Mouse (Mus musculus) lung, embryonic 14.5 days (tissue): ENCODE data around the gene Nlgn1. TPM values are rescaled to one million over a fixed set of nuclear protein-coding genes. Genes with fewer than 3 reads are reported as not detected.

Experiments used
- ATAC-seq: fragments of 200-750 bp; cut with Nextera tagmentation; 2 replicates; pipeline ENCODE4 v1.8.0; 2017; ENCODE audit warnings: mild to moderate bottlenecking, moderate TSS enrichment, moderate library complexity; ENCODE audit not compliant: insufficient read depth
- DNase-seq: peaks from one replicate; pipeline ENCODE4 v3.0.0-alpha.2; 2015
- H3K27ac ChIP-seq: fragments of 300-500 bp; sonication (generic); 2 replicates; pipeline ENCODE4 v1.5.1; 2014; ENCODE audit warnings: low read depth, mild to moderate bottlenecking, moderate library complexity
- H3K27me3 ChIP-seq: fragments of 300-500 bp; sonication (generic); 2 replicates; pipeline ENCODE4 v1.6.1; 2014; ENCODE audit warnings: low read length, control low read depth; ENCODE audit not compliant: insufficient read depth
- H3K36me3 ChIP-seq: fragments of 300-500 bp; sonication (generic); 2 replicates; pipeline ENCODE4 v1.6.1; 2014; ENCODE audit warnings: control low read depth; ENCODE audit not compliant: insufficient read depth
- H3K4me1 ChIP-seq: fragments of 300-500 bp; sonication (generic); 2 replicates; pipeline ENCODE4 v1.6.1; 2014; ENCODE audit warnings: antibody characterized with exemption, control low read depth; ENCODE audit not compliant: insufficient read depth
- H3K4me2 ChIP-seq: fragments of 300-500 bp; sonication (generic); 2 replicates; pipeline ENCODE4 v1.6.1; 2014; ENCODE audit warnings: mild to moderate bottlenecking
- H3K4me3 ChIP-seq: fragments of 300-500 bp; sonication (generic); 2 replicates; pipeline ENCODE4 v1.5.1; 2014; ENCODE audit warnings: low read depth, low read length
- H3K9ac ChIP-seq: fragments of 300-500 bp; sonication (generic); 2 replicates; pipeline ENCODE4 v1.6.1; 2014
- H3K9me3 ChIP-seq: fragments of 300-500 bp; sonication (generic); 2 replicates; pipeline ENCODE4 v1.6.1; 2016; ENCODE audit warnings: low read depth, low read length, control low read depth
- CTCF ChIP-seq: IDR thresholded peaks from 2 replicates; pipeline ENCODE4 v1.5.1; 2016; ENCODE audit warnings: antibody characterized with exemption, low read depth
- WGBS: fragments of 180-500 bp; shearing (Covaris S2); extraction: QIAGEN DNeasy Blood & Tissue Kit; methylation state at CpG from one replicate; pipeline ENCODE4 v1.1.7; 2014; 5-methylcytosine and 5-hydroxymethylcytosine counted together
- polyA plus RNA-seq: library from polyadenylated mRNA; unstranded; fragments of >200 nt; fragmentation: Nextera tagmentation; extraction: Ambion mirVana; gene quantifications from 2 replicates; pipeline ENCODE4 v1.2.1, GENCODE M21; 2014

Gene Nlgn1
- polyA plus RNA-seq, 1 experiment from 2014 or later, result 1.6 TPM

DNA sequence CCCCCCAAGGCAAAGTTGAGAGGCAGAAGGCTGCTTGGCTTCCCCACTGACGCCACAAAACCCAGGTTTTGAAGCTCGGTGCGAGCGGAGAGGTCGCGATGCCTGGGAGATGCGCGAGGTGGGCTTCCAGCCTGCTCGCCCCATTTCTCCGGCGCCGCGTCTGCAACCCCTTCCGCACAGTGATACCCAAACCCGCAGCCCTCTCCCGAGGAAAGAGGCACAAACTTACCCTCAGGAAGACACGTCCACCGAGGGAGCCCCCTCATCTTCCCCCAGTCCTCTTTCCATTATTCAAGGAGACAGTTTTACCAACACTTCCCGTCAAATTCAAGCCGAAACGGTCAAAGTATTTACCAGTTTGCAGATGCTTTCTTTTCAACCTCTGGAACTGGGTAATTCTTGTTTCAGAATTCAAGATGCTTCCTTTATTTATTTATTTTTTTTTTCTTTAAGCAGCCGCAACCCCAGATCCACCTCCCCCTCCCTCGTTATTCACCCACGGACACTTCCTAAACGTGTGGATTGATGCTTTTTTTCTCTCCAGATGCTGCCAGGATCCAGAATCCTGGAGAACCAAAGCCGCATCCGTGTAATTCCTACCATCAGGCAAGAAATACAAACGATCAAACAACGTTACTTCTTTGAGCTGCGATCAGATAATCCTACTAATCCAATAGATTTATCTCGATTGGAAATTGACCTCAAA is 179.1 kb downstream of the Nlgn1 start:
- no peak for TF ChIP-seq CTCF
- Histone ChIP-seq H3K9me3 (no peaks in the 10 kb centered on the region), H3K9ac (peak overlapping the region; percentile 34), H3K4me1 (no peaks in the 10 kb centered on the region), H3K4me3 (peak overlapping the region; percentile 49), H3K36me3 (no peaks in the 10 kb centered on the region), H3K27me3 (no peaks in the 10 kb centered on the region), H3K4me2 (peak overlapping the region; percentile 85), H3K27ac (no peak overlapping the region)
- ATAC-seq, result peak; percentile 43; the same call in 1 of the 2 replicates
- WGBS, result under 1% methylated on average over 31 of the region's 31 CpGs
- DNase-seq, result peak; percentile 27

DNA sequence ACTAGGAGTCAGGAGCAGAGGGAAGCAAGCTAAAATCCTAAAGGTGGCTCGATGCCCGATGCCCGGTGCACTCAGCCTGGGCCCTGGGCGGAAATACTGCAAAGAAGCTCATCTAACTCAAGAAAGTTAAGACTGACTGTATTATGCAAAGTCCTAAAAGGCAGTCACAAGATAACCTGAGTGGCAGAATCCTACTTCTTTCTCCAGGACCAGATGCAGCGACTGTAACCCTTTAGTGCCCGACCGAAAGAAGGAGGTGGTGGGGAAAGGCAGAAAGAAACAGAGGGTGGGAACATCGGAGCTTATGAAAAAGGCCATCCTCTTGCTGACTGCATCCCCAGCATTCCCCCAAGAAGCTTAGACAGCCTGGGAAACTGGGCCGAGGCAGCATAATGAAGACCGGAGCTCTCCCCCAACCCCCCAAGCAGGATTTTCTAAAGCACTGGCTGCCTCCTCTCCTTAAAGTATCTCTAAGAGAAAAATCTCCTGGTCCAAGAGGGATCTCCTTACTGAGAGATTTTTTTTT is 179.7 kb downstream of the Nlgn1 start:
- TF ChIP-seq CTCF, result no peak
- H3K36me3 ChIP-seq, result no peaks in the 10 kb centered on the region
- no peaks in the 10 kb centered on the region for H3K9me3 ChIP-seq
- peak overlapping the region; percentile 34 for H3K9ac ChIP-seq
- H3K27me3 ChIP-seq, result no peaks in the 10 kb centered on the region
- H3K27ac ChIP-seq, result no peak overlapping the region
- peak overlapping the region; percentile 85 for H3K4me2 ChIP-seq
- peak overlapping the region; percentile 49 for H3K4me3 ChIP-seq
- DNase-seq (peak; percentile 27), ATAC-seq (peak; percentile 16; the same call in 1 of the 2 replicates)
- WGBS, result 3% methylated on average over 10 of the region's 10 CpGs
- no peaks in the 10 kb centered on the region for H3K4me1 ChIP-seq

DNA sequence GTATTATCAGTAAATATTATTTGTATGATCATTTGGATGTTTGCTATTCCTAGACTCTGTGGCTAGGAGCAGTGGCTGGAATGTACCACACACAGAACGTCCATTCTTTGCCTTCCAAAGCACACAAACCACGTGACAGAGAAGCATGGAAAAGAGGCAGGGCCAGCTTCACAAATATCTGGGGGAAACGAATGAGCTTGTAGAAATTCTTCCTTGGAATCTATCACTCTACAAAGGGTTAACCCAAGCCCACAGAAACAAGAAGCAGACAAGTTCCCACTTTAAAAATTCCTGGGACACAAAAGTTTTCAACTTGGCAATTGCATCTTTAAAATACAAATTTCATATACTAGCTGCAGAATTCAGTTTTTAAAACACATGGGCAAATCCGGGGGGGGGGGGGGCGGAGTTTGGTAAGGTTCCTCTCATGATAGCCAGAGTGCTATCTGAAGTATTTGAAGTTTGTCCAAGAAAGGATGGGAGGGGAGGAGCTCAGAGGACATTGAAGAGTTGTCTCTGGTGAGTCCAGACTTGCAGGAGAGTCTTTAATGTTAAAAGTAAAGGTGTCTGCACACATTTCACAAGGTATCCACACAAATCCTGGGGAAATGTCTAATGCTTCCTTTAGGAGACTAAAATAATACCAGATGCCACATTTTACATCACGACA is 180.8 kb downstream of the Nlgn1 start:
- ATAC-seq (peak; percentile 39; the same call in 1 of the 2 replicates), DNase-seq (peak; percentile 25)
- no peak for TF ChIP-seq CTCF
- Histone ChIP-seq H3K4me2 (peak overlapping the region; percentile 85; the same call in 1 of the 2 replicates), H3K9me3 (no peaks in the 10 kb centered on the region), H3K27ac (no peak overlapping the region), H3K4me3 (no peak overlapping the region), H3K9ac (no peak overlapping the region), H3K36me3 (no peaks in the 10 kb centered on the region), H3K27me3 (no peaks in the 10 kb centered on the region), H3K4me1 (no peaks in the 10 kb centered on the region)
- WGBS, result 12% methylated on average over 6 of the region's 6 CpGs

DNA sequence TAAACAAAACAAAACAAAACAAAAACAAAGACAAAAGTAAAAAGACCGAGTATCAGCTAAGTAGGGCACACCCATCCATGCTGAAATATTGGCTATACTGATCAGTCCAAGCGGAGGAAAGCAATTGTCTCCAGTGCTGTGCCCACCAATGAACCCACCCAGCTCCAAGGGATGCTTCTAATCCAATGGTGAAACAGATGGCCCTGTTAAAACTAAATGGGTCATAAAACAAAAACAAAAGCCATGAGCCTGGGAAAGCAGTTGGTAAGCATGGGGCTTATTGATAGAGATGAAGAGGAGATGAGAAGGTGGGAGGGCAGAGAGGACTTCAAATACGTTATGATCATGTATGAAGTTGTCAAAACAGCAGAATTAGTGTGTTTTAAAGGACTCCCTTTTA is 186.1 kb downstream of the Nlgn1 start:
- H3K27ac ChIP-seq, result no peak overlapping the region
- WGBS, result 79% methylated on average over 3 of the region's 3 CpGs
- H3K36me3 ChIP-seq, result no peaks in the 10 kb centered on the region
- ATAC-seq, result no peak
- H3K4me2 ChIP-seq, result no peak overlapping the region
- no peak for DNase-seq
- no peak for TF ChIP-seq CTCF
- no peak overlapping the region for H3K4me3 ChIP-seq
- H3K9ac ChIP-seq, result no peak overlapping the region
- H3K4me1 ChIP-seq, result no peaks in the 10 kb centered on the region
- H3K9me3 ChIP-seq, result no peaks in the 10 kb centered on the region
- H3K27me3 ChIP-seq, result no peaks in the 10 kb centered on the region

DNA sequence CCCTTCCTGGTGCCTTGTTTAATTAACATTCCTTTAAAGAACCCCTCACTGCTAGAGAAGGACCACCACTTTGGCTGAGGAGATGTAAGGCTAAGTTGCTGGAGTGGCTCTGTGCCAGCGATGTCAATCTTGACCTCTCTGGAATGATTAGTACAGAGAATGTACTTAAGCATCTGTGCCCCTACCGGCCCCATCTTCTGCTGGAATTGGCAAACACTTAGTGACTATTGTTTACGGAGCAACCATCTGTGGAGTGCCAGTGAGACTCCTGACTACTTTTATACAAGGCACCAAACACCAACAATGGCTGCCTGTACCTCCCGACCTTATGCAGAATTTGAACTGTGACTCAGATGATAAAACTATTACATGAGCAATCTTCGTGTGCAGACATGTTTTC is 186.8 kb downstream of the Nlgn1 start:
- H3K36me3 ChIP-seq, result no peaks in the 10 kb centered on the region
- no peak overlapping the region for H3K9ac ChIP-seq
- H3K4me1 ChIP-seq, result no peaks in the 10 kb centered on the region
- no peak for TF ChIP-seq CTCF
- WGBS, result 56% methylated on average over 5 of the region's 5 CpGs
- no peak overlapping the region for H3K4me2 ChIP-seq
- DNase-seq (no peak), ATAC-seq (no peak)
- H3K27ac ChIP-seq, result no peak overlapping the region
- H3K27me3 ChIP-seq, result no peaks in the 10 kb centered on the region
- no peak overlapping the region for H3K4me3 ChIP-seq
- H3K9me3 ChIP-seq, result no peaks in the 10 kb centered on the region

DNA sequence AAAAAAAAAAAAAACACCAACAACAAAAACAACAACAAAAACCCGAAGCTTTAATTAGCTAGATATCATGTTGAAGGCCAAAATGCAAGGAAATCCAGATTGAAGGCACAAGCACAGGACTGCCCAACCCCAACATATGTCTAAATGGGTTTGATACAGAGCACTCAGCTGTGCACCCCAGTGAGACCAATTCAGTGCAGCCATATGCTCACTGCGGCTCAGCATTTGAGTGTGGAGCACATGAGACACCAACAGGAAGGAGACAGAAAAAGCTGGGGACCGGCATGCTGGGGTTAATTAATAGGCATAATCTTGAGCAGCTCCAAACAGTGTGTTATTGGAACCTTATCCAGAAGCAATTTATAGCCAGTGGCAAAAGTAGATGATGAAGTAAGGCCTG is 190.7 kb downstream of the Nlgn1 start:
- H3K9me3 ChIP-seq, result no peaks in the 10 kb centered on the region
- no peak overlapping the region for H3K4me3 ChIP-seq
- H3K9ac ChIP-seq, result no peak overlapping the region
- ATAC-seq (no peak), DNase-seq (no peak)
- no peak overlapping the region for H3K27ac ChIP-seq
- TF ChIP-seq CTCF, result no peak
- 83% methylated on average over 3 of the region's 3 CpGs for WGBS
- no peaks in the 10 kb centered on the region for H3K4me1 ChIP-seq
- no peaks in the 10 kb centered on the region for H3K36me3 ChIP-seq
- no peak overlapping the region for H3K4me2 ChIP-seq
- H3K27me3 ChIP-seq, result no peaks in the 10 kb centered on the region
